In genomic region chr6:72678631-72679030, GRCm38 (mm10) we compare ENCODE assay signal across 8 mouse cellular contexts.
DNase-seq lines count a peak whose midpoint lies in the region; ATAC-seq and TF ChIP-seq lines count a peak whose summit lies in the region.
"Had no signal": no experiment of that assay in that cellular context is flagged by ENCODE, and none has a peak within 500 bp of the region (broad histone marks: within the 10 kb centered on the region; RNA-seq: fewer than 3 reads in every experiment).

No protein-coding gene starts in this region.

- H3K4me2 ChIP-seq in lung, embryonic 14.5 days, result 0 out of 2 replicates have a peak overlapping the region, but pooled peaks have one; percentile 14
- H3K4me2 ChIP-seq in embryonic facial prominence, embryonic 15.5 days (replicated peaks), result no peak overlapping the region
- H3K4me2 ChIP-seq in stomach, embryonic 15.5 days, result no peak overlapping the region

- WGBS in lung, embryonic 14.5 days, result 31% methylated on average over 9 of the region's 9 CpGs
- WGBS in lung, adult 2 months, result 56% methylated on average over 9 of the region's 9 CpGs
- WGBS in embryonic facial prominence, embryonic 15.5 days, result 17% methylated on average over 9 of the region's 9 CpGs
- 28% methylated on average over 9 of the region's 9 CpGs for WGBS in stomach, embryonic 15.5 days

- ATAC-seq in lung, embryonic 14.5 days (ENCODE audit: insufficient read depth), result no peak
- ATAC-seq in embryonic facial prominence, embryonic 15.5 days (ENCODE audit: insufficient number of reproducible peaks, low FRiP score, low TSS enrichment, low read depth), result no peak
- ATAC-seq in stomach, embryonic 15.5 days (ENCODE audit: insufficient read depth, low FRiP score, low read depth), result no peak

- no peak overlapping the region for H3K4me3 ChIP-seq in lung, embryonic 14.5 days (ENCODE audit: low read depth, low read length)
- H3K4me3 ChIP-seq in lung, adult 2 months (replicated peaks; ENCODE audit: extremely low read depth, low read depth, low read length), result no peak overlapping the region
- H3K4me3 ChIP-seq in embryonic facial prominence, embryonic 15.5 days (replicated peaks), result no peak overlapping the region
- no peak overlapping the region for H3K4me3 ChIP-seq in stomach, embryonic 15.5 days (replicated peaks)

- no peaks in the 10 kb centered on the region for H3K27me3 ChIP-seq in lung, embryonic 14.5 days (ENCODE audit: insufficient read depth, low read length)
- no peaks in the 10 kb centered on the region for H3K27me3 ChIP-seq in embryonic facial prominence, embryonic 15.5 days
- no peaks in the 10 kb centered on the region for H3K27me3 ChIP-seq in stomach, embryonic 15.5 days (replicated peaks)

- H3K4me1 ChIP-seq in lung, embryonic 14.5 days (ENCODE audit: insufficient read depth), result peaks cover 34% of the 10 kb centered on the region
- H3K4me1 ChIP-seq in lung, adult 2 months (ENCODE audit: control insufficient read depth, insufficient read depth, low read length), result 0 out of 2 replicates have a peak, but pooled peaks cover 2% of the 10 kb centered on the region
- peaks cover 73% of the 10 kb centered on the region for H3K4me1 ChIP-seq in embryonic facial prominence, embryonic 15.5 days
- H3K4me1 ChIP-seq in stomach, embryonic 15.5 days, result peaks cover 54% of the 10 kb centered on the region

- no peak overlapping the region for H3K9ac ChIP-seq in lung, embryonic 14.5 days
- no peak overlapping the region for H3K9ac ChIP-seq in embryonic facial prominence, embryonic 15.5 days
- no peak overlapping the region for H3K9ac ChIP-seq in stomach, embryonic 15.5 days

- peak overlapping the region; percentile 98 for H3K27ac ChIP-seq in lung, embryonic 14.5 days (ENCODE audit: low read depth)
- peak overlapping the region; percentile 89 for H3K27ac ChIP-seq in embryonic facial prominence, embryonic 15.5 days (replicated peaks)
- peak overlapping the region; percentile 97 for H3K27ac ChIP-seq in stomach, embryonic 15.5 days

- TF ChIP-seq POLR2A in lung, adult 2 months (IDR thresholded peaks at IDR 0.05; ENCODE audit: borderline replicate concordance, extremely low read depth, low read depth, low read length), result no peak

- no peaks in the 10 kb centered on the region for H3K36me3 ChIP-seq in lung, embryonic 14.5 days (ENCODE audit: insufficient read depth)
- no peaks in the 10 kb centered on the region for H3K36me3 ChIP-seq in embryonic facial prominence, embryonic 15.5 days
- no peaks in the 10 kb centered on the region for H3K36me3 ChIP-seq in stomach, embryonic 15.5 days

- no peaks in the 10 kb centered on the region for H3K9me3 ChIP-seq in lung, embryonic 14.5 days (ENCODE audit: low read depth, low read length)
- no peaks in the 10 kb centered on the region for H3K9me3 ChIP-seq in embryonic facial prominence, embryonic 15.5 days (replicated peaks)
- H3K9me3 ChIP-seq in stomach, embryonic 15.5 days, result no peaks in the 10 kb centered on the region

- DNase-seq in lung, embryonic 14.5 days, result peak; percentile 43
- DNase-seq in lung, adult 2 months, result no peak
- peak; percentile 72 for DNase-seq in kidney, postnatal 14 days
- DNase-seq in thymus, postnatal 25 days, result no peak
- no peak for DNase-seq in spleen, adult 18-20 months
- DNase-seq: cerebellum, adult 9-11 months had no signal

- no peak for TF ChIP-seq CTCF in lung, embryonic 14.5 days (IDR thresholded peaks at IDR 0.05; ENCODE audit: low read depth)
- no peak for TF ChIP-seq CTCF in lung, adult 2 months (IDR thresholded peaks at IDR 0.05; ENCODE audit: insufficient read depth, low read length)

Comparison
In these comparisons a context has a peak if more than half of its experiments do, and no peak if none do; other contexts are left out.
1. DNase-seq: peak in lung, embryonic 14.5 days (single experiment) and kidney, postnatal 14 days (single experiment); none in lung, adult 2 months (single experiment), thymus, postnatal 25 days (single experiment) and spleen, adult 18-20 months (0 of 2).
2. Peak in every context shown above with its lines, with median percentiles within 50 percentile points of each other: H3K27ac ChIP-seq.